Mouse (Mus musculus) myocyte (in vitro differentiated cells): ENCODE results near the gene Nfkb1. TPM values are rescaled to one million over a fixed set of nuclear protein-coding genes. Genes with fewer than 3 reads are reported as not detected.

Experiments used
- H3K27me3 ChIP-seq: one replicate; pipeline ENCODE4 v1.6.1; 2011; ENCODE audit not compliant: control insufficient read depth, insufficient read depth, insufficient read length
- H3K36me3 ChIP-seq: one replicate; pipeline ENCODE4 v1.6.1; 2011; ENCODE audit not compliant: control insufficient read depth, insufficient read depth
- H3K4me2 ChIP-seq: one replicate; pipeline ENCODE4 v1.6.1; 2011; ENCODE audit warnings: low read depth, control low read depth
- H3K4me3 ChIP-seq: one replicate; pipeline ENCODE4 v1.5.1; 2011; ENCODE audit warnings: mild to moderate bottlenecking, control low read depth, moderate library complexity
- H3K79me2 ChIP-seq: one replicate; pipeline ENCODE4 v1.6.1; 2011; ENCODE audit not compliant: control insufficient read depth, insufficient read depth
- H3ac ChIP-seq: one replicate; pipeline ENCODE4 v1.6.1; 2011; ENCODE audit not compliant: control insufficient read depth, insufficient read length
- CEBPB ChIP-seq: IDR thresholded peaks from 2 replicates; pipeline ENCODE4 v1.6.1; 2011; ENCODE audit warnings: mild to moderate bottlenecking, moderate library complexity; ENCODE audit not compliant: poor library complexity, insufficient read depth, severe bottlenecking
- E2F4 ChIP-seq: IDR thresholded peaks from one replicate; pipeline ENCODE4 v1.6.1; 2011; ENCODE audit warnings: mild to moderate bottlenecking, control low read depth, moderate library complexity; ENCODE audit not compliant: insufficient read depth
- MAX ChIP-seq: IDR thresholded peaks from one replicate; pipeline ENCODE4 v1.6.1; 2011; ENCODE audit warnings: low read depth, mild to moderate bottlenecking, control low read depth
- MYOD1 ChIP-seq, 3 experiments: IDR thresholded peaks; one replicate each; pipeline ENCODE4 v1.6.1; 2011; ENCODE audit warnings: control low read depth in 2 of 3, low read depth in 2 of 3, mild to moderate bottlenecking in 2 of 3, moderate library complexity in 1 of 3; ENCODE audit not compliant: insufficient read length in 2 of 3, control insufficient read depth in 1 of 3
- MYOG ChIP-seq, 3 experiments: IDR thresholded peaks; one replicate each; pipeline ENCODE4 v1.6.1; 2011; ENCODE audit warnings: control low read depth in 2 of 3, low read depth in 2 of 3, mild to moderate bottlenecking in 2 of 3; ENCODE audit not compliant: insufficient read length in 2 of 3, control insufficient read depth in 1 of 3, insufficient read depth in 1 of 3
- POLR2A ChIP-seq: IDR thresholded peaks from one replicate; pipeline ENCODE4 v1.6.1; 2011; ENCODE audit warnings: low read depth, mild to moderate bottlenecking, control low read depth, moderate library complexity; ENCODE audit not compliant: insufficient read length
- POLR2AphosphoS2 ChIP-seq: IDR thresholded peaks from one replicate; pipeline ENCODE4 v1.6.1; 2011; ENCODE audit warnings: low read depth, control low read depth; ENCODE audit not compliant: insufficient read length
- REST ChIP-seq: IDR thresholded peaks from one replicate; pipeline ENCODE4 v1.6.1; 2011; ENCODE audit warnings: mild to moderate bottlenecking, control low read depth, moderate library complexity; ENCODE audit not compliant: insufficient read depth, insufficient read length
- SRF ChIP-seq: IDR thresholded peaks from one replicate; pipeline ENCODE4 v1.6.1; 2011; ENCODE audit warnings: low read depth; ENCODE audit not compliant: control insufficient read depth, insufficient read length
- TCF12 ChIP-seq: IDR thresholded peaks from one replicate; pipeline ENCODE4 v1.6.1; 2011; ENCODE audit warnings: mild to moderate bottlenecking, control low read depth; ENCODE audit not compliant: poor library complexity, insufficient read depth, severe bottlenecking
- TCF3 ChIP-seq: IDR thresholded peaks from one replicate; pipeline ENCODE4 v1.6.1; 2011; ENCODE audit warnings: low read depth, control low read depth; ENCODE audit not compliant: insufficient read length
- USF1 ChIP-seq: IDR thresholded peaks from one replicate; pipeline ENCODE4 v1.6.1; 2011; ENCODE audit warnings: low read depth, mild to moderate bottlenecking, control low read depth, moderate library complexity
- polyA plus RNA-seq: library from polyadenylated mRNA; unstranded; fragments of >200 nt; fragmentation: generic; extraction: Trizol; gene quantifications from one replicate; pipeline ENCODE4 v1.2.1, GENCODE M21; 2012; ENCODE audit warnings: missing spikeins

Gene Nfkb1
- polyA plus RNA-seq, 1 experiment, result 35.3 TPM

- Histone ChIP-seq H3K4me3 (peak overlapping the region; percentile 2), H3ac (no peak overlapping the region), H3K36me3 (no peaks in the 10 kb centered on the region), H3K4me2 (peak overlapping the region; percentile 90), H3K27me3 (no peaks in the 10 kb centered on the region), H3K79me2 (peaks cover 93% of the 10 kb centered on the region)
- TF ChIP-seq REST (no peak), POLR2A (no peak), TCF12 (no peak), MYOG (IDR thresholded peaks at IDR 0.05; ENCODE audit: control insufficient read depth in 1 of 3, insufficient read depth in 1 of 3, insufficient read length in 2 of 3, low read depth in 2 of 3) (no peak), MAX (no peak), POLR2AphosphoS2 (no peak), TCF3 (no peak), E2F4 (no peak), MYOD1 (IDR thresholded peaks at IDR 0.05; ENCODE audit: control insufficient read depth in 1 of 3, insufficient read length in 2 of 3, low read depth in 2 of 3) (no peak), CEBPB (no peak), USF1 (no peak), SRF (no peak)
Measured at GRCm38 (mm10) chr3:135675480-135675879, 15.9 kb downstream of the Nfkb1 start.

GRCm38 (mm10) chr3:135674716-135675392 lies 16.5 kb downstream of the Nfkb1 start:
- Histone ChIP-seq H3K4me2 (peak overlapping the region; percentile 90), H3ac (no peak overlapping the region), H3K27me3 (no peaks in the 10 kb centered on the region), H3K4me3 (peak overlapping the region; percentile 2), H3K36me3 (no peaks in the 10 kb centered on the region), H3K79me2 (peaks cover 93% of the 10 kb centered on the region)
- TF ChIP-seq USF1 (peak; percentile 49), MYOG (IDR thresholded peaks at IDR 0.05; ENCODE audit: control insufficient read depth in 1 of 3, insufficient read depth in 1 of 3, insufficient read length in 2 of 3, low read depth in 2 of 3) (no peak), MAX (peak; percentile 19), SRF (no peak), TCF3 (no peak), POLR2A (peak; percentile 41), REST (no peak)

- H3K27me3 ChIP-seq, result no peaks in the 10 kb centered on the region
- no peaks in the 10 kb centered on the region for H3K36me3 ChIP-seq
- H3ac ChIP-seq, result no peak overlapping the region
- H3K4me2 ChIP-seq, result no peak overlapping the region
- H3K4me3 ChIP-seq, result no peak overlapping the region
- peaks cover 93% of the 10 kb centered on the region for H3K79me2 ChIP-seq
- TF ChIP-seq REST (no peak), TCF3 (no peak), USF1 (no peak), SRF (no peak), MYOD1 (IDR thresholded peaks at IDR 0.05; ENCODE audit: control insufficient read depth in 1 of 3, insufficient read length in 2 of 3, low read depth in 2 of 3) (no peak), POLR2AphosphoS2 (no peak), E2F4 (no peak), MYOG (IDR thresholded peaks at IDR 0.05; ENCODE audit: control insufficient read depth in 1 of 3, insufficient read depth in 1 of 3, insufficient read length in 2 of 3, low read depth in 2 of 3) (no peak), TCF12 (no peak)
Measured at GRCm38 (mm10) chr3:135673695-135674094, 17.7 kb downstream of the Nfkb1 start.

- H3K4me3 ChIP-seq, result no peak overlapping the region
- H3ac ChIP-seq, result no peak overlapping the region
- peaks cover 92% of the 10 kb centered on the region for H3K79me2 ChIP-seq
- TF ChIP-seq POLR2A, result no peak
- TF ChIP-seq TCF12, result no peak
- H3K4me2 ChIP-seq, result no peak overlapping the region
- H3K27me3 ChIP-seq, result no peaks in the 10 kb centered on the region
- H3K36me3 ChIP-seq, result no peaks in the 10 kb centered on the region
Measured at GRCm38 (mm10) chr3:135673041-135673440, 18.3 kb downstream of the Nfkb1 start.

- no peak overlapping the region for H3K4me3 ChIP-seq
- H3K36me3 ChIP-seq, result no peaks in the 10 kb centered on the region
- peaks cover 91% of the 10 kb centered on the region for H3K79me2 ChIP-seq
- no peaks in the 10 kb centered on the region for H3K27me3 ChIP-seq
- no peak for TF ChIP-seq USF1
- no peak for TF ChIP-seq MYOD1 (IDR thresholded peaks at IDR 0.05; ENCODE audit: control insufficient read depth in 1 of 3, insufficient read length in 2 of 3, low read depth in 2 of 3)
- no peak for TF ChIP-seq SRF
- TF ChIP-seq E2F4, result no peak
- peak overlapping the region; percentile 83 for H3K4me2 ChIP-seq
- H3ac ChIP-seq, result no peak overlapping the region
Measured at GRCm38 (mm10) chr3:135672135-135672534, 19.2 kb downstream of the Nfkb1 start.
